Mouse (Mus musculus) liver, adult 2 months (tissue): ENCODE results near the gene Il10rb. TPM values are rescaled to one million over a fixed set of nuclear protein-coding genes. Genes with fewer than 3 reads are reported as not detected.

Source experiments
- DNase-seq: peaks from one replicate; pipeline ENCODE4 v3.0.0-alpha.2; 2011; ENCODE audit warnings: low read depth, low spot score; ENCODE audit errors: extremely low read depth
- H3K27ac ChIP-seq: fragments of 200-500 bp; replicated peaks from 2 replicates; pipeline ENCODE4 v1.5.1; 2012; ENCODE audit warnings: low read depth, mild to moderate bottlenecking, control low read depth, inconsistent platforms, low read length; ENCODE audit not compliant: insufficient read depth
- H3K27me3 ChIP-seq: fragments of 200-500 bp; 2 replicates; pipeline ENCODE4 v1.6.1; 2012; ENCODE audit warnings: mild to moderate bottlenecking, moderate library complexity, low read length, inconsistent platforms; ENCODE audit not compliant: control insufficient read depth, insufficient read depth
- H3K36me3 ChIP-seq: fragments of 200-500 bp; 2 replicates; pipeline ENCODE4 v1.6.1; 2012; ENCODE audit warnings: low read length, inconsistent platforms; ENCODE audit not compliant: control insufficient read depth, insufficient read depth
- H3K4me1 ChIP-seq: fragments of 200-500 bp; 2 replicates; pipeline ENCODE4 v1.6.1; 2011; ENCODE audit warnings: low read length; ENCODE audit not compliant: control insufficient read depth, insufficient read depth
- H3K4me3 ChIP-seq: fragments of 200-500 bp; 2 replicates; pipeline ENCODE4 v1.5.1; 2011; ENCODE audit warnings: low read depth, mild to moderate bottlenecking, control low read depth, low read length, moderate library complexity; ENCODE audit not compliant: insufficient read depth
- H3K79me2 ChIP-seq: fragments of 200-500 bp; 2 replicates; pipeline ENCODE4 v1.6.1; 2012; ENCODE audit warnings: inconsistent platforms, mild to moderate bottlenecking, low read length, moderate library complexity; ENCODE audit not compliant: control insufficient read depth, insufficient read depth
- H3K9ac ChIP-seq: fragments of 200-500 bp; 2 replicates; pipeline ENCODE4 v1.6.1; 2012; ENCODE audit warnings: low read depth, mild to moderate bottlenecking, control low read depth, inconsistent platforms, low read length
- CTCF ChIP-seq: fragments of 200-500 bp; IDR thresholded peaks from 2 replicates; pipeline ENCODE4 v1.5.1; 2011; ENCODE audit warnings: low read depth, low read length, control low read depth
- POLR2A ChIP-seq: fragments of 200-500 bp; IDR thresholded peaks from 2 replicates; pipeline ENCODE4 v1.6.1; 2011; ENCODE audit warnings: low read length, control low read depth; ENCODE audit not compliant: insufficient read depth; ENCODE audit errors: extremely low read depth
- WGBS: fragments of 180-500 bp; shearing (Covaris S2); methylation state at CpG from one replicate; pipeline ENCODE4 v1.1.7; 2018; 5-methylcytosine and 5-hydroxymethylcytosine counted together
- polyA plus RNA-seq: library from polyadenylated mRNA; depleted of rRNA; stranded (reverse); fragments of >200 nt; gene quantifications from 2 replicates; pipeline ENCODE4 v1.2.3, GENCODE M21; 2012
- total RNA-seq: library from RNA; depleted of rRNA; stranded (reverse); fragments of >200 nt; gene quantifications from 2 replicates; pipeline ENCODE4 v1.2.3, GENCODE M21; 2014

The Il10rb gene
- total and polyA plus RNA-seq, 2 experiments, result 5.1 to 7.3 TPM

- peaks cover 39% of the 10 kb centered on the region for H3K36me3 ChIP-seq
- H3K4me1 ChIP-seq, result peaks cover 8% of the 10 kb centered on the region
- H3K79me2 ChIP-seq, result no peaks in the 10 kb centered on the region
- H3K9ac ChIP-seq, result no peak overlapping the region
- no peak overlapping the region for H3K4me3 ChIP-seq
- H3K27me3 ChIP-seq, result no peaks in the 10 kb centered on the region
- 96% methylated on average over 6 of the region's 6 CpGs for WGBS
- TF ChIP-seq CTCF (no peak), POLR2A (no peak)
- H3K27ac ChIP-seq, result no peak overlapping the region
- no peak for DNase-seq
Observed at GRCm38 (mm10) chr16:91416357-91416756, 10.4 kb downstream of the Il10rb start.

DNA sequence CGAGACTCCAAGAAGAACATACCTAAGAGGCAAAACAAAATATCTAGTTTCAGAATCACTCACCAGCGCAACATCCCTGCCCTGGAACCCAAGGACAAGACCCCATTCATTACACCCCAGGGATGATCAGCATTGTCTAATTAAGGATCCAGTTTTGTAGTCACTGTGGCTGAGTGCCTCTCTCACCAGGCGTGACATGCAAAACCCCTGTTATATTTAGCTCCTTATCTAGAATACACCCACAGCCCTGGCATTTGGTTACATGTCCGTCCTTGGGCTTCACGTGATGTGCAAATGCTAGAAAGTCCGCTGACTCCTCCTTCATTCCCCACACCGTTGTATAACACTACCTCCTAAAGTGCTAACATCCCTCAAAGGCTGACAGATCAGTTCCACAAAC lies 11.0 kb downstream of the Il10rb start:
- no peak overlapping the region for H3K9ac ChIP-seq
- TF ChIP-seq POLR2A (no peak), CTCF (no peak)
- no peaks in the 10 kb centered on the region for H3K79me2 ChIP-seq
- H3K27ac ChIP-seq, result no peak overlapping the region
- H3K4me1 ChIP-seq, result peaks cover 5% of the 10 kb centered on the region
- H3K36me3 ChIP-seq, result peaks cover 38% of the 10 kb centered on the region
- no peak for DNase-seq
- no peak overlapping the region for H3K4me3 ChIP-seq
- 82% methylated on average over 7 of the region's 7 CpGs for WGBS
- no peaks in the 10 kb centered on the region for H3K27me3 ChIP-seq

DNA sequence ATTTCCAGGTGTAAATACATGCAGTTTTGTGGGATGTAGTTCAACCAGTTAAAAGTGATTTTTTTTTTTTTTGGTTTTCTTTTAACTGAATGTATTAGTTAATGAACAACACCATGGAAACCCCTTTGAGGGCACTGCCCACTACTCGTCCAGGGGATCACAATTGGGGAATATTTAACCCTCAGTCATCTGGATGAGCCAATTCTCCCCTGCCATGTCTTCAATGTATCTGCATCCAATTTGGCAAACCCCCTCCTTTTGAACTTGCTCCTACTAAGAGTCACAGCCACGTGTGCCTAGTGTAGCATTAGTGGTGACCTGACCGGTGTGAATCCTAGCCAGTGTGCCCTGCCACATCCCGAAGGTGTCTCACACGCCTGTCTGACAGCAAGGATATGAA lies 12.6 kb downstream of the Il10rb start:
- DNase-seq, result no peak
- WGBS, result 75% methylated on average over 5 of the region's 5 CpGs
- H3K4me3 ChIP-seq, result no peak overlapping the region
- no peak overlapping the region for H3K9ac ChIP-seq
- TF ChIP-seq CTCF (no peak), POLR2A (no peak)
- no peak overlapping the region for H3K27ac ChIP-seq
- no peaks in the 10 kb centered on the region for H3K79me2 ChIP-seq
- H3K4me1 ChIP-seq, result peaks cover 2% of the 10 kb centered on the region; the same call in 1 of the 2 replicates
- H3K27me3 ChIP-seq, result no peaks in the 10 kb centered on the region
- peaks cover 31% of the 10 kb centered on the region for H3K36me3 ChIP-seq

DNA sequence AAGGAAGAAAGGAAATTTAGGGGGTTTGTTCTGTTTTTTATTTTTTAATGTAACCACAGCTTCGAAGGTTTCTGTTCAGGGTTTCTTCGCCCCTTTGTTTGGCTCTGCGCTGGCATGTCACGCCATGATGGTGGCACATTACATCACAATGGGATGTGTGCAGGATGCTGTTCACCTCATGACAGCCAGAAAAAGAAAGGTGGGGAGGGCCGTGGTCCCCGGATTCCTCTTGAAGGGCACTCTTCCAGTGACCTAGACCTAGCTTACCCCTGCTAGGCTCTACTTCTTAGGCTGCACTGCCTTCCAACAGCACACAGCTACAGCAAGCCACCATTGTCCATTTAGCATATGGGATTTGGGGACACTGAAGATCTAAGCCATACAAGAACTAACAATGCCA lies 19.9 kb downstream of the Il10rb start:
- WGBS, result 97% methylated on average over 6 of the region's 6 CpGs
- Histone ChIP-seq H3K36me3 (peaks cover 5% of the 10 kb centered on the region; the same call in 1 of the 2 replicates), H3K9ac (no peak overlapping the region), H3K27me3 (no peaks in the 10 kb centered on the region), H3K79me2 (no peaks in the 10 kb centered on the region), H3K27ac (no peak overlapping the region), H3K4me3 (no peak overlapping the region), H3K4me1 (no peaks in the 10 kb centered on the region)
- DNase-seq, result no peak
- TF ChIP-seq CTCF, result no peak
- no peak for TF ChIP-seq POLR2A

GRCm38 (mm10) chr16:91426586-91426985 lies 20.6 kb downstream of the Il10rb start:
- Histone ChIP-seq H3K9ac (no peak overlapping the region), H3K4me3 (no peak overlapping the region), H3K79me2 (no peaks in the 10 kb centered on the region), H3K4me1 (no peaks in the 10 kb centered on the region), H3K36me3 (peaks cover 5% of the 10 kb centered on the region; the same call in 1 of the 2 replicates), H3K27ac (no peak overlapping the region), H3K27me3 (no peaks in the 10 kb centered on the region)
- TF ChIP-seq POLR2A (no peak), CTCF (no peak)
- DNase-seq, result no peak
- WGBS, result 90% methylated on average over 4 of the region's 4 CpGs

GRCm38 (mm10) chr16:91427461-91427860 lies 21.5 kb downstream of the Il10rb start:
- Histone ChIP-seq H3K4me3 (no peak overlapping the region), H3K27me3 (no peaks in the 10 kb centered on the region), H3K79me2 (no peaks in the 10 kb centered on the region), H3K36me3 (peaks cover 5% of the 10 kb centered on the region; the same call in 1 of the 2 replicates), H3K9ac (no peak overlapping the region), H3K4me1 (no peaks in the 10 kb centered on the region), H3K27ac (no peak overlapping the region)
- TF ChIP-seq POLR2A (no peak), CTCF (no peak)
- no peak for DNase-seq
- WGBS, result 76% methylated on average over 5 of the region's 5 CpGs
